Mouse (Mus musculus) CD4-positive, CD25-positive, alpha-beta regulatory T cell, adult 2 months (primary cell): Measurements from ENCODE around the gene Gm20388.

Experiments used
- DNase-seq: peaks from one replicate; pipeline ENCODE4 v3.0.0-alpha.2; 2012; ENCODE audit warnings: low read depth, low spot score

Gm20388 gene

DNA sequence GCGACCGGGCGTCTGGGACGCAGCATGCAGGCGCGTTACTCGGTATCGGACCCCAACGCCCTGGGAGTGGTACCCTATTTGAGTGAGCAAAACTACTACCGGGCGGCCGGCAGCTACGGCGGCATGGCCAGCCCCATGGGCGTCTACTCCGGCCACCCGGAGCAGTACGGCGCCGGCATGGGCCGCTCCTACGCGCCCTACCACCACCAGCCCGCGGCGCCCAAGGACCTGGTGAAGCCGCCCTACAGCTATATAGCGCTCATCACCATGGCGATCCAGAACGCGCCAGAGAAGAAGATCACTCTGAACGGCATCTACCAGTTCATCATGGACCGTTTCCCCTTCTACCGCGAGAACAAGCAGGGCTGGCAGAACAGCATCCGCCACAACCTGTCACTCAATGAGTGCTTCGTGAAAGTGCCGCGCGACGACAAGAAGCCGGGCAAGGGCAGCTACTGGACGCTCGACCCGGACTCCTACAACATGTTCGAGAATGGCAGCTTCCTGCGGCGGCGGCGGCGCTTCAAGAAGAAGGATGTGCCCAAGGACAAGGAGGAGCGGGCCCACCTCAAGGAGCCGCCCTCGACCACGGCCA, 1206.0 kb downstream of the Gm20388 start:
- peak; percentile 51 for DNase-seq

GRCm38 (mm10) chr8:121117186-121117651, 1206.6 kb downstream of the Gm20388 start:
- DNase-seq: peak; percentile 37

- no peak for DNase-seq
Measured at GRCm38 (mm10) chr8:121117906-121118305, 1207.3 kb downstream of the Gm20388 start.

DNA sequence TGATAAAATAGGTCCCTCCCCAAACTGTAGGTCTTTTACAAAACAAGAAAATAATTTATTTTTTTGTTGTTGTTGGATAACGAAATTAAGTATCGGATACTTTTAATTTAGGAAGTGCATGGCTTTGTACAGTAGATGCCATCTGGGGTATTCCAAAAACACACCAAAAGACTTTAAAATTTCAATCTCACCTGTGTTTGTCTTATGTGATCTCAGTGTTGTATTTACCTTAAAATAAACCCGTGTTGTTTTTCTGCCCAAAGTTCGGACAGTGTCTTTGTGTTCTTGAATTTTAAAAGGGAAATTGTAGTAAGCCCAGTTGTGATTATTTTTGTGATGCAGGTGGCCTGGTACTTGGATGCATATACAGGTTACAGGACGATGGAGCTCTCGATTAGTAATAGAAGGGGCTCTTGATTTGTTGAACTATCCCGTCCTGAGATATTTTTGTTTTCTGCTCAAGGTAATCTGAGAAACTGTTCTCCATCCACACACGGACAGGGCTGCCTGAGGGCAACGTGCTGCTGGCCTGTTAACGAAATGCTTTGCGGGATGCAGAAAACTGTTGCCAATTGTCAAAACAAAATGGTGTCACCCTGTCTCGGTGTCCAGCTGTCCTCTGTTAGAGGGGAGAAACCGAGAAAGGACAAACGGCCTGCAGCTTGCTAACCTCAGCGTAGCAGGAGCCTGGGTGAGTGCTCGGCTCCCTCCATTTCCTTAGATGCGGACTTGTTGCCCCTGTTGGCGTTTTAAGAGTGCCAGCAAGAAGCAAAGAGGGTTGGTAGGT, 1208.2 kb downstream of the Gm20388 start:
- DNase-seq: no peak

DNA sequence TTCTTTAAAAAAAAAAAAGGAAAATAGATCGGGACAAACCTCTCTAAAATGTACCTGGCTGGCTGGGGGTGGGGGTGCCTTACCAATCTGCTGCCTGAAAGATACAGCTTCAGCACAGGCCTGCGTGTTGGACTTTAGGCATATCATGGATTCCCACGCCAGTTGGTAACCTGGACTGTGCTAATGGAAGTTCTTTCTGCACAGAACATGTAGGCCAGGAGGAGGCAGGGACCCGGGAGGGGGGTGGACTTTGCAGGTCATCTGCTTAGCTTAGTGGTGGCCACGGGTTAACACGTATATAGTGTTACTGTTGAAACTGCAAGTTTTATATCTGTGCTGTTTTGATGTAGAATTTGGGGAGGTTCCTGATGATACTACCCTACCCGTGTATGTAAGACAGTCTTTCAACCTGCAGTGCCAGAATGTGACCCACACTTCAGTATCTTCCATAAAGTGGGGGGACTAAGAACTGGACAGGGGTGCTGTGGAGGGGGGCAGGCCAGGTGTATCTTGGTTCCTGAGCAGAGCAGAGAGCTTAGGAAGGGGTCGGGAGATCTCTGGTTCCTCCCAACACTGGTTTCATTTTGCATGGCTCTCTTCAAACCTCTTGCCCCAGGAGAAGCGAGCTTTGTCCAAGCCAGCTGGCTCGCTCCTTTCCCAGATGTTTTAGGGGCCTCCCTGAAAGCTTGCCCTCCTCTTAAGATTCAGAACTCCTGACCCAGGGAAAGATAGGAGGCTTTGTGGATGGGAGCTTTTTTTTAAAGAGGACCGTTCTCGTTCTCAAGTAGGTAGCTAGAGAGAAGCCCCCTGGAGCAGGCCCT, 1209.2 kb downstream of the Gm20388 start:
- no peak for DNase-seq

- DNase-seq: no peak
Measured at GRCm38 (mm10) chr8:121120456-121121419, 1210.1 kb downstream of the Gm20388 start.

DNA sequence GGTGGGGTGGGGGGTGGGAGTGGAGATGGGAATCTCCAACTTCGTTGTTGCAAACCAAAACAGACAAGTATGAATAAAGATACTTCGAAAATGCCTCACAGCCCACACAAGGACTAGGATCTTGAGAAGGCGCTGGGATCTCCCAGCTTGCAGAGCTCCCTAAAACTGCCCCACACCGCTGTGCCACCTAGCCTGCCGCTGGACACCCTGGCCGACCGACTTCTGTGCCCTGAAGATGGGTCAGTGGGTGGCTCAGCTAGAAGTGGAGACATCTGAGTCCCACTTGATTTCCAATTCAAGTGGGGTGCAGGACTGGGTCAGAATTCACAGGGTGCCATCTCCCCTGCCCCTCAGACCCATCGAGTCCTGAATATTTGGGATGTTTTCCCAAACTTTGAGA, 1211.1 kb downstream of the Gm20388 start:
- no peak for DNase-seq

DNA sequence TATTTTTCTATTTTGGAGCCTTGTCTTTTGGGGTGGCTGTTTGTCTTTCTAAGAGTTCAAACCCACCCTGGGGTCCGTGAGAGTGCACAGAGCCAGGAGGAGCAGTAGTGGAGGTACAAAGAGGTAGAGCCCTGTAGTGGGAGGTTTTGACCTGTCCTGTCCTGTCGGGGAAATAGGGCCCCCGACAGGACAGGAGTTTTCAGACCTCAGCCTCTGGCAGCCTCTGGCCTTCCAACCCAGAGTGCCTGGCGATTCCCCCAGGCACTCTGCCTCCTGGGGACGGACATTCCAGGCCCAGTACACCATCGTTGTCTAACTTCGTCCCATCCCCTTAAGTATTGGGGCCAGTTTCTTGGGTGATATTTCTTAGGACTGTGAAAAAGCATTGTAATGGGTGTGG, 1211.7 kb downstream of the Gm20388 start:
- DNase-seq: no peak

- DNase-seq: no peak
Measured at GRCm38 (mm10) chr8:121123113-121123512, 1212.5 kb downstream of the Gm20388 start.

DNA sequence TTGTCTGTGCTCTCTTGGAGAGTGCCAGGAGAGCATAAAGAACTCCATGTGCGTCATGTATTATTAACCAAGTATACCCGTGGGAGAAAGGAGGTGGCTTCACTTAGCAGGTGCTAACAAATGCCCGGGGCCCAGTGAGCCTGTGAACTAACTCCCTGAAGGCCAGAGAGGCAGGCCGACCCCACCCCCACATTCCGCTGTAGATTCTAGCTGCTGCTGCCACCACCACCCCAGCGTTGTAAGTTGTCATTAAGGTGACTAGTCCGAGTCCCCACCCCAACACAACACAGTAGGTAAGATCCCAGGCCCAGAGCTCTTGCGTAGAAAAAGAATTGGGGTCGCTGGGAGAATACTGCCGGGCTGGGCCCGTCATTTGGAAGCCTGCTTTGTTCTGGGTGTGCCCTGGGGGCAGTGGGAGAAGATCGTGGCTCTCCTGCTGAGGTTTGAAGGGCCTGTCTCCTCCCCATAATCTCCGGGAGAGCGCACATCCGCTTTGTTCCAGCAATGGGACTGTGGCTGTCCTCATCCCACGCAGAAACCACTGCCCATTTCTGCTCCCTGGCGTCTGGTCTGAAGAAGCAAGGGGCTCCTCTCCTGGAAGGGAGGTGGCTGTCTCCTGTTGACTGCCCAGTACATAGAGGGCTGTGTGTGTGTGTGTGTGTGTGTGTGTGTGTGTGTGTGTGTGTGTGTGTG, 1214.1 kb downstream of the Gm20388 start:
- no peak for DNase-seq

- DNase-seq: peak; percentile 28
Measured at GRCm38 (mm10) chr8:121125311-121125876, 1214.8 kb downstream of the Gm20388 start.

GRCm38 (mm10) chr8:121126191-121126590, 1215.5 kb downstream of the Gm20388 start:
- DNase-seq: no peak

GRCm38 (mm10) chr8:121126694-121127093, 1216.1 kb downstream of the Gm20388 start:
- DNase-seq: no peak

GRCm38 (mm10) chr8:121127291-121127701, 1216.7 kb downstream of the Gm20388 start:
- no peak for DNase-seq

GRCm38 (mm10) chr8:121127756-121128375, 1217.2 kb downstream of the Gm20388 start, which contains the start of gene Foxl1:
Foxl1 (plus strand) TSS chr8:121127940.
- no peak for DNase-seq

DNA sequence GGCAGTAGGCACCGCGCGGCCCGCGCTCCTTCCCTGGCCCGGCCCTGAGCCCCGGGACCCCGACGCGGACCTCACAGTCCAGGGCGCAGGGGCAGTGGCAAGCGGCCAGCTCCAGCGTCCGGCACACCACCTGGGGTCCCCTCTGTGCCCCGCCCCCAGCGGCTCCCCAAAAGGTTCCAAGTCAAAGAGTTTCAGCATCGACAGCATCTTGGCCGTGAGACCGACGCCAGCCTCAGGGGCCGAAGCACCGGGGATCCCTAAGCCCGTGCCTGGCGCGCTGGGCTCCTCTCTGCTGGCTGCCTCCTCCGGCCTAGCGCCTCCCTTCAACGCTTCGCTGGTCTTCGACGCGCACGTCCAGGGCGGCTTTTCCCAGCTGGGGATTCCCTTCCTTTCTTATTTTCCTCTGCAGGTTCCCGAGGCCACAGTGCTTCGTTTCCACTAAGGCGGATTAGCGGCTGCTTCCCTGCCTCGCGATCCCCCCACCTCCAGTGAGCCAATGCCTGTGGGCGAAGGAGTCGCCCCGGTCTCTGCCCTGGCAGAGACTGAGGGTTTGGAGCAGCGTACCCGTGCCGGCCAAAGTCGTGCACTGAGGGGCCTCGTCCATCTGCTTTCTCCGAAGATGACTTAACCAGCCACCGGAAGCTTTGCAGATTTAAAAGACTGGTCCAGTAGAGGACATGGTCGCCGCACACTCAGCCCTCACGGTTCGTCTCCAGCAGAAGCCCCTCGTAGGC, 1218.1 kb downstream of the Gm20388 start:
- no peak for DNase-seq

- DNase-seq: no peak
Measured at GRCm38 (mm10) chr8:121129265-121129940, 1218.8 kb downstream of the Gm20388 start.

DNA sequence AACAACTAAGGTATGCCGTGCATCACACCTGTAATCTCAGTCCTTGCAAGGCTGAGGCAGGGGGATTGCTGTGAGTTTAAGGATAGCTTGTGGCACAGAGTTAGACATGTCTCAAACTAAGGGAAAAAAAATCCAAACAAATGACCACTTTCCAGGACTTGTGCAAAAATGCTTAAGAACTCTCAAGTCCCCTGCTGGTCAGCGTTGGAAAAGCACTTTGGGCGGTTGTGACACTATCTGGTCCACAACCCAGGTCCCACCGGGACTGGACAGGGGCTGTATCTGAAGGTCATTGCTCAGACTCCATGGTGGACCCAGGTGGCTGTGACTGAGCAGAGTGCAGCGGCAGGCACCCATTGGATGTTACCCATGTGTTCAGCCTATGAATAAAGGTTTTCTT, 1219.9 kb downstream of the Gm20388 start:
- peak; percentile 42 for DNase-seq
